Mouse (Mus musculus): ENCODE data around the gene 4930444G20Rik.

GRCm38 (mm10) chr10:22059026-22059325 is 8.9 kb downstream of the 4930444G20Rik start:
- no peak for TF ChIP-seq USF1 (IDR thresholded peaks at IDR 0.05; ENCODE audit: low read depth)
- TF ChIP-seq E2F4 (IDR thresholded peaks at IDR 0.05; ENCODE audit: insufficient read depth) = no peak
- no peak for TF ChIP-seq POLR2A (IDR thresholded peaks at IDR 0.05; ENCODE audit: insufficient read length, low read depth)
